Mouse (Mus musculus) ES-E14 (cell line): Measurements from ENCODE around the gene Gm28374. TPM values are rescaled to one million over a fixed set of nuclear protein-coding genes. Genes with fewer than 3 reads are reported as not detected.

Source experiments
- DNase-seq: peaks from one replicate; pipeline ENCODE4 v3.0.0-alpha.2; 2013; ENCODE audit warnings: low read depth, low spot score
- H3K27ac ChIP-seq: 2 replicates; pipeline ENCODE4 v1.5.1; 2012; ENCODE audit warnings: low read depth, mild to moderate bottlenecking, low read length, moderate library complexity, mixed read lengths; ENCODE audit not compliant: poor library complexity, insufficient read depth, severe bottlenecking
- H3K36me3 ChIP-seq: 2 replicates; pipeline ENCODE4 v1.6.1; 2012; ENCODE audit warnings: mild to moderate bottlenecking, low read length, moderate library complexity, mixed read lengths; ENCODE audit not compliant: control insufficient read depth, poor library complexity, insufficient read depth, severe bottlenecking
- H3K4me1 ChIP-seq, 2 experiments: fragments of 150-350 bp in 1 of 2; sonication (generic) in 1 of 2; 2 replicates each; pipeline ENCODE4 v1.6.1; 2012; ENCODE audit warnings: low read length in 2 of 2, mild to moderate bottlenecking in 1 of 2, mixed read lengths in 1 of 2; ENCODE audit not compliant: control insufficient read depth in 2 of 2, insufficient read depth in 2 of 2, poor library complexity in 1 of 2
- H3K4me3 ChIP-seq, 2 experiments: fragments of 150-350 bp in 1 of 2; sonication (generic) in 1 of 2; 2 replicates each; pipeline ENCODE4 v1.5.1; 2012; ENCODE audit warnings: low read length in 2 of 2, low read depth in 1 of 2, mild to moderate bottlenecking in 1 of 2, mixed read lengths in 1 of 2; ENCODE audit not compliant: insufficient read depth in 1 of 2, poor library complexity in 1 of 2, severe bottlenecking in 1 of 2
- H3K9ac ChIP-seq: 2 replicates; pipeline ENCODE4 v1.6.1; 2012; ENCODE audit warnings: low read depth, mild to moderate bottlenecking, low read length, mixed read lengths; ENCODE audit not compliant: poor library complexity, insufficient read depth, severe bottlenecking
- H3K9me3 ChIP-seq: fragments of 150-350 bp; sonication (generic); 2 replicates; pipeline ENCODE4 v1.6.1; 2012; ENCODE audit warnings: low read depth, mild to moderate bottlenecking, low read length; ENCODE audit not compliant: control insufficient read depth, insufficient read depth
- CHD2 ChIP-seq: IDR thresholded peaks from 2 replicates; pipeline ENCODE4 v1.6.1; 2014; ENCODE audit warnings: mild to moderate bottlenecking, low read depth, low read length, inconsistent platforms
- HCFC1 ChIP-seq: IDR thresholded peaks from 2 replicates; pipeline ENCODE4 v1.6.1; 2012; ENCODE audit warnings: low read length, inconsistent platforms, borderline replicate concordance; ENCODE audit not compliant: insufficient read depth
- MAFK ChIP-seq: IDR thresholded peaks from 2 replicates; pipeline ENCODE4 v1.6.1; 2014; ENCODE audit warnings: mild to moderate bottlenecking, low read depth, low read length, inconsistent platforms; ENCODE audit not compliant: insufficient read depth
- ZC3H11A ChIP-seq: IDR thresholded peaks from 2 replicates; pipeline ENCODE4 v1.6.1; 2012; ENCODE audit warnings: low read depth, mild to moderate bottlenecking, inconsistent platforms, low read length, borderline replicate concordance
- ZNF384 ChIP-seq: IDR thresholded peaks from 2 replicates; pipeline ENCODE4 v1.6.1; 2012; ENCODE audit warnings: low read depth, low read length, inconsistent platforms
- in situ Hi-C, 2 experiments: fragments of 600-800 bp; cut with MboI; formaldehyde crosslinking; loops; one replicate each; pipeline ENCODE4 v1.15.1; 2025; ENCODE audit warnings: low sequenced_read_pairs in 2 of 2, inconsistent platforms in 1 of 2; ENCODE audit not compliant: unreplicated experiment in 2 of 2
- total RNA-seq: library from RNA; depleted of rRNA; stranded (reverse); fragments of 300-350 nt; gene quantifications from 2 replicates; pipeline ENCODE4 v1.2.3, GENCODE M21; 2012

Gm28374 gene
- total RNA-seq, 1 experiment, result 0.54 TPM

- H3K9ac ChIP-seq, result peak overlapping the region; percentile 33
- no peaks in the 10 kb centered on the region for H3K9me3 ChIP-seq
- H3K27ac ChIP-seq, result no peak overlapping the region
- peaks cover 0 to 11% of the 10 kb centered on the region in 2 experiments; a peak in 1 of 4 replicates for H3K4me1 ChIP-seq
- H3K4me3 ChIP-seq, result peak overlapping the region; percentile 44 to 65
- peaks cover 3% of the 10 kb centered on the region; the same call in 1 of the 2 replicates for H3K36me3 ChIP-seq
- no peak for DNase-seq
- in situ Hi-C loops, result no loop called here
- TF ChIP-seq ZNF384, result no peak
- TF ChIP-seq ZC3H11A, result no peak
- no peak for TF ChIP-seq MAFK
- no peak for TF ChIP-seq HCFC1
- TF ChIP-seq CHD2, result no peak
Measured at GRCm38 (mm10) chr19:6070571-6071250, 11.3 kb downstream of the Gm28374 start.

- TF ChIP-seq MAFK (no peak), HCFC1 (no peak), CHD2 (no peak)
- H3K36me3 ChIP-seq, result peaks cover 3% of the 10 kb centered on the region; the same call in 1 of the 2 replicates
- H3K4me1 ChIP-seq, result peaks cover 0 to 11% of the 10 kb centered on the region in 2 experiments; a peak in 1 of 4 replicates
- DNase-seq, result no peak
- in situ Hi-C loops, result no loop called here
- H3K9me3 ChIP-seq, result no peaks in the 10 kb centered on the region
- no peak overlapping the region for H3K9ac ChIP-seq
- H3K27ac ChIP-seq, result no peak overlapping the region
- no peak overlapping the region for H3K4me3 ChIP-seq
Measured at GRCm38 (mm10) chr19:6069851-6070250, 12.2 kb downstream of the Gm28374 start.

- Histone ChIP-seq H3K9ac (no peak overlapping the region), H3K9me3 (no peaks in the 10 kb centered on the region), H3K27ac (no peak overlapping the region), H3K4me1 (peaks cover 0 to 11% of the 10 kb centered on the region in 2 experiments; a peak in 1 of 4 replicates), H3K36me3 (peaks cover 3% of the 10 kb centered on the region; the same call in 1 of the 2 replicates), H3K4me3 (no peak overlapping the region)
- TF ChIP-seq CHD2 (no peak), ZC3H11A (no peak), MAFK (no peak), ZNF384 (no peak), HCFC1 (no peak)
- no peak for DNase-seq
- in situ Hi-C loops, result no loop called here
Measured at GRCm38 (mm10) chr19:6068951-6069350, 13.1 kb downstream of the Gm28374 start.

GRCm38 (mm10) chr19:6067724-6068415 lies 14.2 kb downstream of the Gm28374 start, which contains the start of gene Tm7sf2:
Tm7sf2 (minus strand) TSS chr19:6068373.
- H3K9ac ChIP-seq, result peak within 1 kb of the TSS; percentile 73
- H3K4me3 ChIP-seq, result peak within 1 kb of the TSS; percentile 71 to 95
- in situ Hi-C loops, result no loop called here
- H3K9me3 ChIP-seq, result no peaks in the 10 kb centered on the region
- peaks cover 0 to 11% of the 10 kb centered on the region in 2 experiments; a peak in 1 of 4 replicates for H3K4me1 ChIP-seq
- H3K27ac ChIP-seq, result peak within 1 kb of the TSS; percentile 28; the same call in 1 of the 2 replicates
- TF ChIP-seq MAFK (no peak), CHD2 (no peak), HCFC1 (no peak), ZNF384 (no peak), ZC3H11A (no peak)
- DNase-seq, result peak; percentile 89
- peaks cover 3% of the 10 kb centered on the region; the same call in 1 of the 2 replicates for H3K36me3 ChIP-seq
